Mouse (Mus musculus): ENCODE measurements around the gene Kif1a. TPM values are rescaled to one million over a fixed set of nuclear protein-coding genes. Genes with fewer than 3 reads are reported as not detected.

Gene Kif1a
- polyA plus RNA-seq, 1 experiment from 2014 or later, result 7.7 TPM

DNA sequence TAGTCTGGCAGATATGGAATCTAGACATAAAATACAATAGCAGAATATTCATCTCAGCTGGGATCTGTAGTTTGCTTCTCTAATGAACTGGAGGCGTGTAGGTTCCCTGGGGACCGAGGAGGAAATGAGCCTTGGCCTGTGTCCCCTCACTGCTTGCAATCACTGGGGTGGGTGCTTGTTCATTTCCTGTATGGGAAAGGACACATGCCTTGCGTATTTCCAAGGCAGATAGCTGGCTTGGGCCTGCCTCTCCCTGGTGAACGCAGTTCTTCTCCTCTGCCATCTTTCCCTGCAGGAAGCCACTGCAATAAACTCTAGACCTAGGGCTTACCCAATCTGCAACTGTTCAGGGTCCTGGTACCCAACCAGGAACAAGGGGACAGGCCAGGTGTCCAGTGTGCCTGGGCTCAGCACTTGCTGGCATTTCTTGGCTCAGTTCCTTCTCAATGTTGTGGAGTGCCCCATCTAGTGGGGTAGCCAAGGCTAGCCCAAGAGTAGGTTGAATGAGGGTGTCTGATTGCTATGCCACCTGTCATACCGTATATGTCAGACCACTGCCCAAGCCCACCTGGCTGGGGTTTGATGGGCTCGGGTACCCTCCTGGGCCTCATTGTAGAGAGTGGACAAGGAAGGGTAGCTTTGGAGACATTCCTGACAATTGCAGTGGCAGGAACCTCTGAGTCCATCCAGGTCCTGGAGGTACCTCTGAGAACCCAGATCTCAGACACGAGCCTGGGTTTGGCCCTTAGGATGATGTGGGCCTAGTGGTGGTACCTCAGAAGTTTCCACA lies 120.5 kb downstream of the Kif1a start:
- DNase-seq (ENCODE audit: low spot score), result no peak
- 83% methylated on average over 7 of the region's 7 CpGs for WGBS

DNA sequence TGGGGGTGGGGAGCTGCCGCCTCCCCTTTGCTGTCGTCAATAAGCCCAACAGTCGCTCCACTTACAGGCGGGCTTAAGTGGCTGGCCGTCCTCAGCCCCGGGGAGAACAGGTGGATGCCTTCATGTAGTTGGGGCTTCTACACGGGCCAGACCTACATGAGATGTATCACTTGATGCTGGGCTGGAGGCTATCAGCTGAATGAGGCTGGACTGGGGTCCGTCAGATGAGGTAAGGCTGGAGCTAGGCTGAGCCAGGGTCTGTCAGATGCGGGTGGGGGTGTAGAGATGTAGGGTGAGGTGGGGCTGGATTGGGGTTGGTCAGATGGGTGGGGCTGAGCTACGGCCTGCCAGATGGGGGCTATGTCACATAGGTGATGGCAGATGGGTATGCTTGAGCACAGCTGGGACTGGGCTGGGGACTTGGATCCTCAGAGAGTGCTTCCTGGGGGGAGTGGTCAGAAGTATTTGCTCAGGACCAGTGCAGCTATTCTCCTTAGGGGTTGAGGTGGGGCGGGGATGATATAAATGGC lies 122.6 kb downstream of the Kif1a start:
- peak overlapping the region; percentile 19 for H3K4me2 ChIP-seq (replicated peaks; ENCODE audit: low read depth)
- no peaks in the 10 kb centered on the region for H3K4me1 ChIP-seq (replicated peaks; ENCODE audit: control insufficient read depth, insufficient read depth)
- H3K36me3 ChIP-seq (ENCODE audit: control insufficient read depth, insufficient read depth, low read length), result no peaks in the 10 kb centered on the region
- peak overlapping the region; percentile 18; the same call in 1 of the 2 replicates for H3K27ac ChIP-seq (replicated peaks)
- no peak for TF ChIP-seq CTCF (IDR thresholded peaks at IDR 0.05; ENCODE audit: low read depth)
- TF ChIP-seq EP300 (optimal IDR thresholded peaks at IDR 0.05), result no peak
- WGBS, result 17% methylated on average over 11 of the region's 11 CpGs
- H3K9me3 ChIP-seq (ENCODE audit: control insufficient read depth, low read length), result no peaks in the 10 kb centered on the region
- H3K4me3 ChIP-seq (ENCODE audit: low read depth, low read length), result no peak overlapping the region
- DNase-seq (ENCODE audit: low spot score) (no peak), ATAC-seq (ENCODE audit: low FRiP score, low TSS enrichment) (peak; percentile 9; the same call in 1 of the 2 replicates)
- H3K9ac ChIP-seq (ENCODE audit: low read length), result no peak overlapping the region
- no peaks in the 10 kb centered on the region for H3K27me3 ChIP-seq (ENCODE audit: control insufficient read depth, insufficient read depth, low read length)

More for the DNA sequence above, 120.5 kb downstream of the Kif1a start:
- Histone ChIP-seq H3K27me3 (ENCODE audit: control insufficient read depth, insufficient read depth, low read length) (no peaks in the 10 kb centered on the region), H3K4me2 (replicated peaks; ENCODE audit: low read depth) (no peak overlapping the region), H3K36me3 (ENCODE audit: control insufficient read depth, insufficient read depth, low read length) (no peaks in the 10 kb centered on the region), H3K27ac (replicated peaks) (no peak overlapping the region), H3K4me1 (replicated peaks; ENCODE audit: control insufficient read depth, insufficient read depth) (no peaks in the 10 kb centered on the region), H3K9ac (ENCODE audit: low read length) (no peak overlapping the region), H3K4me3 (ENCODE audit: low read depth, low read length) (no peak overlapping the region), H3K9me3 (ENCODE audit: control insufficient read depth, low read length) (no peaks in the 10 kb centered on the region)
- ATAC-seq (ENCODE audit: low FRiP score, low TSS enrichment), result no peak
- TF ChIP-seq CTCF (IDR thresholded peaks at IDR 0.05; ENCODE audit: low read depth) (no peak), EP300 (optimal IDR thresholded peaks at IDR 0.05) (no peak)

DNA sequence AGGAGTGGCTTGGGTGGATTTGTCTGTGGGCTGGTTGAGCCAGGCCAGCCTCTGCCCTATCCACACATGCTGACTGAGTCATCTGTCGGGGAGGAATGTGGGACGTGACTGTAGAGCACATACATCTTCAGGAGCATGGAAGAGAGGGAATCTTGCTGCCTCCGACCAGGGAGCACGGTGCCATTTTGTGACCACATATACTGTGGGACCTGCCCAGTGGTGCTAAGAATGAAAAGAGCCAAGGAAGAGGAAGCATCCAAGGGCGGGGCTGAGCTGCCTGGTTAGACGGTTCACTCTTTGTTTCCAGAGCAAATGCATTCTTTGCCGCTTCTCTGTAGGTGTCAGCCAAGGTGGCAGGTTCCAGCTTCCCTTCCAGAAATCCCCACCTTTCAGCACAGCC lies 123.1 kb downstream of the Kif1a start:
- ATAC-seq (ENCODE audit: low FRiP score, low TSS enrichment), result peak; percentile 59
- H3K9ac ChIP-seq (ENCODE audit: low read length), result no peak overlapping the region
- H3K36me3 ChIP-seq (ENCODE audit: control insufficient read depth, insufficient read depth, low read length), result no peaks in the 10 kb centered on the region
- peak overlapping the region; percentile 18; the same call in 1 of the 2 replicates for H3K27ac ChIP-seq (replicated peaks)
- peak overlapping the region; percentile 19 for H3K4me2 ChIP-seq (replicated peaks; ENCODE audit: low read depth)
- no peaks in the 10 kb centered on the region for H3K9me3 ChIP-seq (ENCODE audit: control insufficient read depth, low read length)
- no peak for TF ChIP-seq EP300 (optimal IDR thresholded peaks at IDR 0.05)
- TF ChIP-seq CTCF (IDR thresholded peaks at IDR 0.05; ENCODE audit: low read depth), result no peak
- H3K4me3 ChIP-seq (ENCODE audit: low read depth, low read length), result no peak overlapping the region
- no peaks in the 10 kb centered on the region for H3K4me1 ChIP-seq (replicated peaks; ENCODE audit: control insufficient read depth, insufficient read depth)
- no peaks in the 10 kb centered on the region for H3K27me3 ChIP-seq (ENCODE audit: control insufficient read depth, insufficient read depth, low read length)
- peak; percentile 30 for DNase-seq (ENCODE audit: low spot score)
- WGBS, result 16% methylated on average over 7 of the region's 7 CpGs

DNA sequence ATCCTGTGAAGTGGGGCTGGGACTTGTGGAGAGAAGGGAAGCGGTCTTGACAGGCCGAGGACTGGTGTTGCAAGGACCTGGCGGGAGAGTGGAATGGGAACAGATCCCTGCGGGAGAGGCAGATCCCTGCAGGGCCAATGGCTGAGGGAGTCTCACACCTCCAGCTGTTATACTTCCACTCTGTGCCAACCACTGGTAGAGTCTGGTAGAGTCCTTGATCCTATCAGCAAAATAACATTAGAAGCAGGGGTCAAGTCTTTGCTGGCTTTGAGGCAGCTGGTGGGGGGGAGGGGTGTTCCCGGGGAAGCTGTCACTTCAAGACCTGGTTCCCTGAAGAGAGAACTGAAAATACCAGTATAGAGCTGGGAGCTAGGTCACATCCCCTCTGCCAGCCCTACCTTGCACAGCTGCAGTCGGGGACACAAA lies 125.6 kb downstream of the Kif1a start:
- 28% methylated on average over 6 of the region's 6 CpGs for WGBS
- Histone ChIP-seq H3K36me3 (ENCODE audit: control insufficient read depth, insufficient read depth, low read length) (no peaks in the 10 kb centered on the region), H3K9ac (ENCODE audit: low read length) (no peak overlapping the region), H3K27ac (replicated peaks) (no peak overlapping the region), H3K4me3 (ENCODE audit: low read depth, low read length) (no peak overlapping the region), H3K4me1 (replicated peaks; ENCODE audit: control insufficient read depth, insufficient read depth) (no peaks in the 10 kb centered on the region), H3K4me2 (replicated peaks; ENCODE audit: low read depth) (no peak overlapping the region), H3K27me3 (ENCODE audit: control insufficient read depth, insufficient read depth, low read length) (no peaks in the 10 kb centered on the region), H3K9me3 (ENCODE audit: control insufficient read depth, low read length) (no peaks in the 10 kb centered on the region)
- DNase-seq (ENCODE audit: low spot score) (peak; percentile 29), ATAC-seq (ENCODE audit: low FRiP score, low TSS enrichment) (no peak)
- TF ChIP-seq CTCF (IDR thresholded peaks at IDR 0.05; ENCODE audit: low read depth), result no peak
- no peak for TF ChIP-seq EP300 (optimal IDR thresholded peaks at IDR 0.05)

DNA sequence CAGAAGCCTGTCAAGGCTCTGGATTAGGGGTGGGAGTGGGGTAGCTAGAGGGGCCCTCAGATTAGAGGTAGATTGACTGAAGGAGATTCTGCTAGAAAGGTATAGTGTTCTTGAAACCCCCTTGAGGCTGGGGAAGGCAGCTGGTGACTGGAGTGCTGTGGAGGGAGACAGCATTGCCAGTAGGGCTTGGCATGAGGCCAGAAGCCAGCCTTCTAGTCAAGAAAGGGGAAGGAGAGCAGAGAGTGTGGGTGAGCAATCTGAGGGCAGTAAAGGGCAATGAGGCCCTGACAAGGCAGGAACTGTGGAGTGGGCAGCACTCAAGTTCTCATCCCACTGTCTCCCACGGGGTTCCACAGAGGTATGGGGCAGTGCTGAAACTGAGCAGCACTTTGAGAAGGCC lies 128.9 kb downstream of the Kif1a start:
- 45% methylated on average over 1 of the region's 1 CpGs for WGBS
- Histone ChIP-seq H3K36me3 (ENCODE audit: control insufficient read depth, insufficient read depth, low read length) (no peaks in the 10 kb centered on the region), H3K27ac (replicated peaks) (no peak overlapping the region), H3K9ac (ENCODE audit: low read length) (no peak overlapping the region), H3K4me2 (replicated peaks; ENCODE audit: low read depth) (no peak overlapping the region), H3K4me1 (replicated peaks; ENCODE audit: control insufficient read depth, insufficient read depth) (no peaks in the 10 kb centered on the region), H3K4me3 (ENCODE audit: low read depth, low read length) (no peak overlapping the region), H3K27me3 (ENCODE audit: control insufficient read depth, insufficient read depth, low read length) (no peaks in the 10 kb centered on the region), H3K9me3 (ENCODE audit: control insufficient read depth, low read length) (no peaks in the 10 kb centered on the region)
- ATAC-seq (ENCODE audit: low FRiP score, low TSS enrichment) (peak; percentile 65; the same call in 1 of the 2 replicates), DNase-seq (ENCODE audit: low spot score) (peak; percentile 69)
- TF ChIP-seq EP300 (optimal IDR thresholded peaks at IDR 0.05) (no peak), CTCF (IDR thresholded peaks at IDR 0.05; ENCODE audit: low read depth) (no peak)

Measured in stomach, postnatal 0 days (tissue).